Mouse (Mus musculus) thymus, postnatal 0 days (tissue): Measurements from ENCODE around the gene Faap20. TPM values are rescaled to one million over a fixed set of nuclear protein-coding genes. Genes with fewer than 3 reads are reported as not detected.

Source experiments
- DNase-seq: peaks from one replicate; pipeline ENCODE4 v3.0.0-alpha.2; 2015; ENCODE audit warnings: low spot score
- polyA plus RNA-seq: library from polyadenylated mRNA; unstranded; fragments of >200 nt; fragmentation: Nextera tagmentation; extraction: Ambion mirVana; gene quantifications from 2 replicates; pipeline ENCODE4 v1.2.1, GENCODE M21; 2015

The Faap20 gene
- polyA plus RNA-seq, 1 experiment from 2014 or later, result 67.9 TPM

- DNase-seq, result no peak
These were observed 33.5 kb downstream of the Faap20 start for GRCm38 (mm10) chr4:155283001-155283503.

- DNase-seq, result no peak
These were observed 34.0 kb downstream of the Faap20 start for GRCm38 (mm10) chr4:155283585-155283984.

- DNase-seq, result no peak
These were observed 35.1 kb downstream of the Faap20 start for GRCm38 (mm10) chr4:155284521-155285379.

DNA sequence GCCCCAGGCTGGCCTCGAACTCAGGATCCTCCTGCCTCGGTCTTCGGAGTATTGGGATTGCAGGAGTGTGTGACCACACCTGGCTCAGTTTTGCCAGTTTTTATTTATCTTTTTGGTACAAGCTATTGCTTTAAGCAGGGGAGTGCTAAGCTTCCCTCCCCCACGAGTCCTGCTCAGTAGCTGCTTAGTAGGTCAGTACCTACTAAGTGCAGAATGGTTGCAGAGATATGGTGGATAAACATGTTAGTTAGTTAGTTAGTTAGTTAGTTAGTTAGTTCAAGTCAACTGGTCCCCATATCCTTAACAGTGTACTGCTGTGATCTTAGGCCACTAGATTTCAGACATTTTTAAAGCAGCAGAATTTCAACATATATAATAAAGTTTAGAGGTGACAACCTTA lies 36.5 kb downstream of the Faap20 start:
- no peak for DNase-seq

GRCm38 (mm10) chr4:155287713-155288112 lies 38.1 kb downstream of the Faap20 start:
- DNase-seq, result no peak

DNA sequence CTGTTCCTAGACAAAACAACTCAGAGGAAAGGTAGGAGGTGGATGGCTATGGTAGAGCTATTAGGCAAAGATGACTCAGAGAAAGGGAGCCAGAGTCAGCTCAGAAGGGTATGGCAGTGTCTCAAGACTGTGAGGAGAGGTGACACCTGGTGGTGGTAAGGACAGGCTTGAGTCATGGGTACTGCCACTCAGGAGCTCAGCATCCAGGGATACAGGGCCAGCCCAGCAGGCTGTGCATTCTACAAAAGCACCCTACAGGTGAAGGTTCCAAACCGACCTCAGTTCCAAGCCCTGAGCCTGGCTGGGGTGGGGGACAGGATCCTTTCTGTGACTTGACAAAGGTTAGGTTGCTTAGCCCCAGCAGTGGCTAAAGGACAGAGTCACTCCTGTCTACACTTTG lies 39.0 kb downstream of the Faap20 start:
- DNase-seq, result no peak

DNA sequence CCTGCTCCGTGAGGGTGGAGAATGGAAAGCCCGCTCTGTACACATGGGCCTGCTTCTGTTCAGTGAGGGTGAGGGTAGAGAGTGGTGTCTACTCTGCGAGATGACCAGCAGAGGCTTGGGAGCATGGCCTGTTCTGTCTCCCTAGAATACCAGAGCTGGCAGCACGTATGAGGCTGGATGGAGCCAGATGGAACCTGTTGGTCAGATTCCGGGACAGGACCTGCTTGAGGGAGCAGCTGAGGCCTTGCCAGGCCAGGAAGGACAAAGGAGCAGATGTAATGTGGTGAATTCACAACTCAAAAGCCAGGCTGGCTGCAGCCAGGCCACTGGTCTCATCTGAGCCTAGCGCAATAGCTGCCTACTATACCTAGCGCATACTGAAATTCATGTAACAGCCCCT lies 40.4 kb downstream of the Faap20 start:
- DNase-seq, result no peak

- no peak for DNase-seq
These were observed 43.3 kb downstream of the Faap20 start for GRCm38 (mm10) chr4:155292863-155293262.

- DNase-seq, result no peak
These were observed 44.8 kb downstream of the Faap20 start for GRCm38 (mm10) chr4:155294381-155294780.

DNA sequence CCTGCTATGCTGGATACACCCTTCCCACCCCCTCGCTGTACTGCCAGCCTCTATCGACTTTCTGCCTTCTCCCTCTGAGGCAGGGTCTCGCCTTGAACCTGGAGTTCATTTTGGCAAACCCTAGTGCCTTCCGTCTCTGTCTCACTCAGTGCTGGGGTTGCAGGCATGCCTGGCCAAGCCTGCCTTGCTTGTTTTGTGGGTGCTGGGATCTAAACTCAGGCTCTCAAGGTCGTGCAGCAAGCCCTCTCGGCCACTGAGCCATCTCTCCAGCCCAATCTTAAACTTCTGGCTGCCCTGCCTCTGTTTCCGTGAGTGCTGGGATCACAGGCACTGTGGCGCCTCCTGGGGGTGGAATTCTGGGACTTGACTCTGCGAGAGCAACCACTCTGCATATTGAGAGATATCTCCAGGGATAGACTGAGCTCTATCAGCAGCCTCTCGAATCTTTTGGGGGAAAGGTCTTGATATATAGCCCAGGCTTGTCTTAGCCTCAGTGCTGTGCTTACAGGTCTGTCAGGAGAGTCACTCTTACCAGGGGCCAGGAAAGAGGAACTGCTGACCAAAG lies 45.5 kb downstream of the Faap20 start:
- no peak for DNase-seq

- DNase-seq, result no peak
These were observed 46.4 kb downstream of the Faap20 start for GRCm38 (mm10) chr4:155295996-155296395.

GRCm38 (mm10) chr4:155297057-155297456 lies 47.5 kb downstream of the Faap20 start:
- peak; percentile 38 for DNase-seq

DNA sequence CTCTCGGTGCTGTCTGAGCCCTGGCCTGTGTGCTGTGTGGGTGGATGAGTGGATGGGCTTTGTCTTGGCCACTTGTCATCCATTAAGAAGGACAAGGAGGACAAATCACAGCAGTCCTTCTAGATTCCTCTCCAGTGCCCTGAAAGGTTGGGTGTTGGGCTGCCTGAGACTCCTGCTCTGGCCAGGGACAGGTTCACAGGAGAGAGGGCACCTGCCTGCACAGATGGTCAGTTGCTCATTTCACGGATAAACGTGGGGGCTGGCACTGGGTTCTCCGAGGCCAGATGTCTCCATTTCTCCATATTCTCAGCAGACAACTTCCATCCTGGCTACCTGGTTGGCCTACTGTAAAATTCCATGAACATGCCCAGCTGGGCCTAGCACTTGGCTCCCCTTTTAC lies 49.2 kb downstream of the Faap20 start:
- DNase-seq, result no peak

- DNase-seq, result no peak
These were observed 51.0 kb downstream of the Faap20 start for GRCm38 (mm10) chr4:155300421-155301097.

GRCm38 (mm10) chr4:155301098-155301447 lies 51.5 kb downstream of the Faap20 start:
- DNase-seq, result no peak

- DNase-seq, result no peak
These were observed 52.4 kb downstream of the Faap20 start for GRCm38 (mm10) chr4:155301965-155302364.

DNA sequence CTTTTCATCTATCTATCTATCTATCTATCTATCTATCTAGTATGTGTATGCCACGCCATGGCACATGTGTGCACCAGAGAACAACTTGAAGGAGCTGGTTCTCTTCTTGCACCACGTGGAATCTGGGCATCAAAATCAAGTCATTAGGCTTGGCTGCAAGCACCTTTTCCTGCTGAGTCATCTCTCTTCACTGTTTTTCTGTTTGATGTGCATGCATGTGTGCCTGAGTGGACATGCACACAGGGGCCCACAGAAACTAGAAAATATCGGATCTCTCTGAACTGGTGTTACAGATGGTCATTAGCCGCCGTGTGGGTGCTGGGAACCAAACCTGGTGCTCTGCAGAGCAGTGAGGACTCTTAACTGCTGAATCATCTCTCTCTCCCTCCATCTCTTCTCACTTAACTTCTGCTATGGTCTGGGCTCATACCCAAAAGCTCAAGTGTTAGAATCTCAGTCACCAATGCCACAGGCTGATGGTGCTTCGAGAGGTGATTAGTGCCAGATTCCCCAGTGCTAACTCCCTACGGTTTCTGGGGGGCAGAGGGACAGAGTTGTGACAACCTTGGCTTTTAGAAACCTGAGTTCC lies 55.0 kb downstream of the Faap20 start:
- no peak for DNase-seq

DNA sequence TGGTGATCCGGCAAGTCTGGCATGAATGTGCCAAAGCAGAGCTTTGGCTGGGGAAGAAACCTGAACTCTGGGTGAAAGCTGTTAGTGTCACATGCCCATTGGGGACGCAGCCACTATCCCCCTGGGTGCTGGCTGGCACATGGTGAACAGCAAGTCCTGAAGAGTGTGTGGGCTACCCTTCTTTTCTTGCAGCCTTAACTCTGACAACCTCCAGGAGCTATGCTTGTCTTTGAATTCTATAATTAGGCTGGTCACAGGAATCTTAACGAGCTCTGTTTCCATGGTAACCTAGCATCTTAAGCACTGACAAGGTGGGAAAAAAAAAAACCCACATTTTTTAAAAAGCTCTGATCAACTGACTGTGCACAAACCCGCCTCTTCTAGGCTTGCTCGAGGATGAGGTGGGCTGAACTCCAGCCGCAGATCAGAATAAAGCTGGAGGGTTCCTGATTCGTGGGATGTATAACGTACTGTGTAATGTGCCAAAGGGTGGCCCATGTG lies 56.0 kb downstream of the Faap20 start:
- DNase-seq, result no peak
